Mouse (Mus musculus) hindbrain, embryonic 15.5 days (tissue): ENCODE results near the gene Efcc1. TPM values are rescaled to one million over a fixed set of nuclear protein-coding genes. Genes with fewer than 3 reads are reported as not detected.
A peak's percentile ranks its signal among the peaks of the same experiment; 100 is the strongest.

Source experiments
- ATAC-seq: fragments of 200-750 bp; cut with Nextera tagmentation; 2 replicates; pipeline ENCODE4 v1.8.0; 2017; ENCODE audit warnings: low read depth, moderate number of reproducible peaks, moderate TSS enrichment; ENCODE audit not compliant: low FRiP score
- H3K27ac ChIP-seq: fragments of 300-500 bp; sonication (generic); replicated peaks from 2 replicates; pipeline ENCODE4 v1.5.1; 2015; ENCODE audit warnings: mild to moderate bottlenecking, inconsistent platforms
- H3K27me3 ChIP-seq: fragments of 300-500 bp; sonication (generic); 2 replicates; pipeline ENCODE4 v1.6.1; 2015; ENCODE audit warnings: control low read depth, inconsistent platforms
- H3K36me3 ChIP-seq: fragments of 300-500 bp; sonication (generic); 2 replicates; pipeline ENCODE4 v1.6.1; 2015; ENCODE audit warnings: control low read depth, inconsistent platforms
- H3K4me1 ChIP-seq: fragments of 300-500 bp; sonication (generic); replicated peaks from 2 replicates; pipeline ENCODE4 v1.6.1; 2015; ENCODE audit warnings: control low read depth, inconsistent platforms
- H3K4me2 ChIP-seq: fragments of 300-500 bp; sonication (generic); 2 replicates; pipeline ENCODE4 v1.6.1; 2015; ENCODE audit warnings: moderate library complexity, mild to moderate bottlenecking, inconsistent platforms
- H3K4me3 ChIP-seq: fragments of 300-500 bp; sonication (generic); 2 replicates; pipeline ENCODE4 v1.5.1; 2015; ENCODE audit warnings: mild to moderate bottlenecking, inconsistent platforms
- H3K9ac ChIP-seq: fragments of 300-500 bp; sonication (generic); 2 replicates; pipeline ENCODE4 v1.6.1; 2015; ENCODE audit warnings: inconsistent platforms
- H3K9me3 ChIP-seq: fragments of 300-500 bp; sonication (generic); 2 replicates; pipeline ENCODE4 v1.6.1; 2016; ENCODE audit warnings: control low read depth, inconsistent platforms
- WGBS: fragments of 180-500 bp; shearing (Covaris S2); methylation state at CpG from one replicate; pipeline ENCODE4 v1.1.7; 2015; 5-methylcytosine and 5-hydroxymethylcytosine counted together
- polyA plus RNA-seq: library from polyadenylated mRNA; unstranded; fragments of >200 nt; fragmentation: Nextera tagmentation; extraction: Ambion mirVana; gene quantifications from 2 replicates; pipeline ENCODE4 v1.2.1, GENCODE M21; 2015

Gene Efcc1
- polyA plus RNA-seq, result 6.7 and 7.0 TPM in 2 replicates

DNA sequence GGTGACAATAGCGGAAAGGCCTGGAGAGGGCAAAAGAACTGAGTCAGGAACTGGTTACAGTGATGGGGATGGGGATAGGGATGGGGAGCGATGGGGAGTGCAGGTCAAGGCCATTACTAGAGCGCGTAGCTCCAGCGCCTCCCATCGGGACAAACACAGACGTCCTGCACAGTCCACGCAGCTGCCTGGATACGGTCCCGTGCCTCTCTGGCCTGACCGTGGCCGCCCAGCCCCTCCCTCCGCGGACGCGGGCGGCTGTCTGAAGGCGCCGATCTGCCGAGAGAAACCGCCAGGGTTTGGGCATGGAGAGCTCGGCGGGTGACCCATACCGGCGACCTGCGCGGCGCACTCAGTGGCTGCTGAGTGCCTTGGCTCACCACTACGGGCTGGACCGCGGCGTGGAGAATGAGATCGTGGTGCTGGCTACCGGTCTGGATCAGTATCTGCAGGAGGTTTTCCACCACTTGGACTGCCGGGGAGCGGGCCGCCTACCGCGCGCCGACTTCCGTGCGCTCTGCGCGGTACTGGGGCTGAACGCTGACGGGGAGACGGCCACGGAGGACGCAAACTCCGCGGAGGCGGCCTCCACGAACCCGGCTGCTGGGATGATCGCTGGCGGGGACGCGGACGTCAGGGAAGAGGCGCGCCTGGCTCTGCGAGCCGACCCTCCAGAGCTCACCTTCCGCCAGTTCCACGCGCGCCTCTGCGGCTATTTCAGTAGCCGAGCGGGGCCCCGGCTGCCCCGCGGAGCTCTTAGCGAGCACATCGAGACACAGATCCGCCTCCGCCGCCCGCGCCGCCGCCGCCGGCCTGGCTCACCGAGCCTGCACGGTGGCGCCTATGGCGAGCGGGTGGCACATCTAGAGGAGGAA lies at the start of gene Efcc1:
TSS of gene Efcc1 (plus strand) at position 279 of the 872 bp plus-strand sequence.
- peak within 1 kb of the TSS; percentile 96 for H3K4me2 ChIP-seq
- peak within 1 kb of the TSS; percentile 79 for H3K27ac ChIP-seq
- no peaks in the 10 kb centered on the region for H3K36me3 ChIP-seq
- H3K9me3 ChIP-seq, result no peaks in the 10 kb centered on the region
- WGBS, result under 1% methylated on average over 84 of the region's 90 CpGs
- peaks cover 17% of the 10 kb centered on the region; the same call in 1 of the 2 replicates for H3K27me3 ChIP-seq
- H3K4me3 ChIP-seq, result peak within 1 kb of the TSS; percentile 60
- peaks cover 34% of the 10 kb centered on the region for H3K4me1 ChIP-seq
- ATAC-seq, result peak; percentile 87
- peak within 1 kb of the TSS; percentile 64 for H3K9ac ChIP-seq

DNA sequence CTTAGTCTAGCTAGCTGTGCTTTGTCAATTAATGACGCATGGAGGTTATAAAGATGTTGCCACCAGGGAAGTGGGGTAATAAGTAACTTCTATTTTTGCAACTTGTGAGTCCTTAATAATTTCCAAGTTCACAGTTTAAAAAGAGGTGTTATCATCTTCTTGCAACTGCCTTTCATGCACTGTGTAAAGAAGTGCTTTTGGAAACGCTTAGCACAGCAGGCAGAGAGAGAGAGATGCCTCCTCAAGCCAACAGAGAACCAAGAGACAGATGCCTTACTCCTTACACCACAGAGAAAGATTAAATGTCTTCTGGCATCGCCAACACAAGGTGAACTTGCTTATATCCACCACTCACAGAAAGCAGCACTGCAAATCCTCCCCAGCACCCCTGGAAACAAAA lies 34.7 kb upstream of the Efcc1 start:
- no peaks in the 10 kb centered on the region for H3K9me3 ChIP-seq
- H3K4me2 ChIP-seq, result no peak overlapping the region
- H3K27ac ChIP-seq, result no peak overlapping the region
- ATAC-seq, result no peak
- H3K27me3 ChIP-seq, result no peaks in the 10 kb centered on the region
- H3K4me1 ChIP-seq, result no peaks in the 10 kb centered on the region
- no peak overlapping the region for H3K9ac ChIP-seq
- H3K4me3 ChIP-seq, result no peak overlapping the region
- H3K36me3 ChIP-seq, result no peaks in the 10 kb centered on the region
- 83% methylated on average over 3 of the region's 3 CpGs for WGBS

DNA sequence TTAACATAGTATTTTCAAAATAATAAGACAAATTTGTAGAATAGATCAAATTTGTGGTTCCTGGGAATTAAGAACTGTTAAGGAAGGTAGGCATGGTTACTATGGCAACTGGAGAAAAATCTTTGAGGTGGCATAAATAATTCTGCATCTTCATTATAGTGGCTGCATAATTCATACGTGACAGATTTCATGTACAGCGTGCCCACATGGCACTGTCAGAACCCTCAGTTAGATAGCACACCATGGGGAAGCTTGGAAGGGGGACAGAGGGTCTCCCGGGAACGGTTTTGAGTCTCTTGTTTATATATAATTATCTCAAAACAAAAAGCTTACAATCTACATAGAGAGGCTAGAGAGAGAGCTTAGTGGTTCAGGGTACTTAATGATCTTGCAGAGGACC lies 34.1 kb upstream of the Efcc1 start:
- ATAC-seq, result no peak
- Histone ChIP-seq H3K27me3 (no peaks in the 10 kb centered on the region), H3K4me1 (no peaks in the 10 kb centered on the region), H3K4me2 (no peak overlapping the region), H3K27ac (no peak overlapping the region), H3K36me3 (no peaks in the 10 kb centered on the region), H3K9ac (no peak overlapping the region), H3K4me3 (no peak overlapping the region), H3K9me3 (no peaks in the 10 kb centered on the region)
- 82% methylated on average over 4 of the region's 4 CpGs for WGBS

DNA sequence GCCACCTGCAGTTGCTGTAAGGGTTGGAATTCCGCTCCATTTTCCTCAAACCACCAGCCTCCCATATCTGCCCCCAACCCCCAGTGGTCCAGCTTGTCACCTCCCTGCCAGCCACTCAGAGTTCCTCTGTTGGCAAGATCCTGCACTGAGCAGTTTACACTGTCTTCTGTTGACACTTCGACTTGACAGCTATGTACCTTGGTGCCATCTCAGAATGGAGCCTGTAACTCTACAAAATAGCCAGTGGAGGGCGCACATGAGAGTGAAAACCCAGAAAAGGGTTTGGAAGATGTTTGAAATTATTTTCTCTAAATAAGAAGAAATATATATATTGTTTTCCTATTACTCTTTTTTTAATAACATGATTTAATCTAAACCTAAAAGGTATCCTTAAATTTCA lies 24.4 kb upstream of the Efcc1 start:
- 45% methylated on average over 3 of the region's 3 CpGs for WGBS

DNA sequence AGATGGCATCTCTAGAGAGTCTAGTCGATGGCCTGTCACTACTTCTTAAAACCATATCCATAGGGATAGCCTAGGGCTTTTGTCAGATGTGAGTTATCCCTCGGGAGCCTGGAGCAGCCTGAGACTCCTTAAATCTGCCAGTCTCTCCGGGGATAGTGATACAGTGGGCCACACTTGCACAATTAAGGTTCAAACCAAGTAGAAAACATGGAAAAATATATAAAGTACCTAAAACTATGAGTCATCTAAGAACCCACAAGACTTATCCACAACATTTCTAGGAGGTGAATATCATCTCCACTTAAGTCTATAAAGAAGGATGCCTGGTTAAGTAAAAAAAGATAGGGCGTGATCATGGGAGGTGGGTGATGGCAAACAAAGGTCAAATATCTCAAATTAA lies 18.4 kb upstream of the Efcc1 start:
- no peaks in the 10 kb centered on the region for H3K4me1 ChIP-seq
- H3K4me2 ChIP-seq, result no peak overlapping the region
- H3K27me3 ChIP-seq, result no peaks in the 10 kb centered on the region
- H3K4me3 ChIP-seq, result no peak overlapping the region
- no peak overlapping the region for H3K9ac ChIP-seq
- no peak for ATAC-seq
- WGBS, result 87% methylated on average over 4 of the region's 4 CpGs
- no peak overlapping the region for H3K27ac ChIP-seq
- H3K9me3 ChIP-seq, result no peaks in the 10 kb centered on the region
- no peaks in the 10 kb centered on the region for H3K36me3 ChIP-seq

More for the DNA sequence above, 24.4 kb upstream of the Efcc1 start:
- Histone ChIP-seq H3K9ac (no peak overlapping the region), H3K9me3 (no peaks in the 10 kb centered on the region), H3K4me3 (no peak overlapping the region), H3K27me3 (no peaks in the 10 kb centered on the region), H3K36me3 (no peaks in the 10 kb centered on the region), H3K4me2 (no peak overlapping the region), H3K27ac (no peak overlapping the region), H3K4me1 (no peaks in the 10 kb centered on the region)
- no peak for ATAC-seq

DNA sequence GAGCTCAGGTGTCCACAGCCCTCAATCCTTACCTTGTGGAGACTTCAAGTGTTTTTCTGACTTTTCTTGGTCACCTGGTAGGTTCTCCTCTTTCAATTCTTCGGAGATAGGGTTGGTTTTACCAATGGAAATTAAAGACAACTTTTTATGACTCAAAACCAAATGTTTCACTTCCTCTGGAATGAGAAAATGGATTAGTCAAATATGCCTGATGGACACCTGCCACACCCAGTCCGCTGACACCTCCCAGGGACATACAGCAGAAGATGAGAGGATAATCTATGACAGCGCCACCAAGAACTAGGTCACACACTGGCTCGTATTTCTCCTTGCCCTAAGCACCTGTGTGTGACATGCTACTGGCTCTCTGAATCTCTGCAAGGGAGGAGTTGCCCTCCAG lies 16.6 kb upstream of the Efcc1 start:
- H3K9ac ChIP-seq, result no peak overlapping the region
- no peaks in the 10 kb centered on the region for H3K9me3 ChIP-seq
- H3K4me3 ChIP-seq, result no peak overlapping the region
- no peaks in the 10 kb centered on the region for H3K27me3 ChIP-seq
- H3K36me3 ChIP-seq, result no peaks in the 10 kb centered on the region
- 92% methylated on average over 4 of the region's 4 CpGs for WGBS
- H3K4me1 ChIP-seq, result no peaks in the 10 kb centered on the region
- H3K27ac ChIP-seq, result no peak overlapping the region
- no peak overlapping the region for H3K4me2 ChIP-seq
- no peak for ATAC-seq

DNA sequence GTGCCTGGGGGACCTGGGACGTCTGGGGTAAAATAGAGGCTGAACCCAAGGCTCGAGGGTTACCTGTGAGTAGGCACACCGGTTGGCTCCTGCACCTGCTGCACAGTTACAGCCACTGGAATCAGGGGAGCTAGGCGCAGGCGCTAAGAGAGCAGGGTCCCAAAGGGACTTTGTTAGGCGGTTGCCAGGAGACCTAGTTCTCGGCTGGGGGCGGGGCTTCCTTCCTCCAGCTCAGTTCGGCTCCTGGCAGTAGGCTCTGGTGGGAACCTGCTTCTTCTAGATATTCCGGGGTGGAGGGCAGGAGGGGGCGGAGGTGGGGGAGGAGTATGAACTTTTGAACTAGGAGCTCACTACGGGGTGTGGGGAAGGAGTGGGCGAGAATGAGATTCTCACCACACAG lies 8.0 kb upstream of the Efcc1 start:
- peak overlapping the region; percentile 20 for H3K4me2 ChIP-seq
- peak; percentile 89 for ATAC-seq
- no peaks in the 10 kb centered on the region for H3K36me3 ChIP-seq
- no peak overlapping the region for H3K4me3 ChIP-seq
- no peaks in the 10 kb centered on the region for H3K9me3 ChIP-seq
- no peaks in the 10 kb centered on the region for H3K27me3 ChIP-seq
- WGBS, result 3% methylated on average over 13 of the region's 13 CpGs
- no peak overlapping the region for H3K9ac ChIP-seq
- H3K27ac ChIP-seq, result no peak overlapping the region
- H3K4me1 ChIP-seq, result peaks cover 9% of the 10 kb centered on the region

DNA sequence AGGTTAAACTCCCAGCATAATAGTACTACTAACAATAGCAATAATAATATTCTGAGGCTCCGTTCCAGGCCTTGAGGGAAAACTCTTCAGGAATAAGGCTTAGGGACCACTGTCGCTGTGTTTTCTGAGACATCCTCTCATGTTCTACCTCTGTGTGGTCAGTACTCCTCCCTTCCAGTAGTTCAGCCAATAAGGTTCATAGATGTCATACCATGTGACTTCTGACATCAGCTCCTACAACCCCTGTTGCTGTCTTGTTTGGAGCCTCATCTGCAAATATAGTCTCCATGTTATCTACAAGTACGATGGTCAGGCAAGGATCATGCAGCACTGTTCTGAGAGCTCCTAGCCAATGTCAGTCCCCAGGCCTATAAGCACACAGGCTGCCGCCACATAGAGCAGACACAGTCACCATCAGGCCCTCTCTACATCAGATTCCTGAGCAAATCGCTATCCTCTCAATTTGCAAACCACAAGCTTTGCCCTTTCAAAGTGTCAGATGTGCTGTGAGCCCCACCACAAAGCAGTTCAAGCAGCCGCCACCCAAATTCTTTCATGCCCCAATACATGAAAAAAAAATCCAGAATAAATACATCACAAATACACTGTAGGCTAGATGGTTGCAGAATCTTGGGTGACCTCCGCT lies 5.3 kb upstream of the Efcc1 start:
- no peak for ATAC-seq
- Histone ChIP-seq H3K4me1 (peaks cover 15% of the 10 kb centered on the region), H3K36me3 (no peaks in the 10 kb centered on the region), H3K9ac (no peak overlapping the region), H3K9me3 (no peaks in the 10 kb centered on the region), H3K27me3 (no peaks in the 10 kb centered on the region), H3K4me3 (no peak overlapping the region), H3K27ac (no peak overlapping the region), H3K4me2 (no peak overlapping the region)
- WGBS, result 57% methylated on average over 7 of the region's 7 CpGs

DNA sequence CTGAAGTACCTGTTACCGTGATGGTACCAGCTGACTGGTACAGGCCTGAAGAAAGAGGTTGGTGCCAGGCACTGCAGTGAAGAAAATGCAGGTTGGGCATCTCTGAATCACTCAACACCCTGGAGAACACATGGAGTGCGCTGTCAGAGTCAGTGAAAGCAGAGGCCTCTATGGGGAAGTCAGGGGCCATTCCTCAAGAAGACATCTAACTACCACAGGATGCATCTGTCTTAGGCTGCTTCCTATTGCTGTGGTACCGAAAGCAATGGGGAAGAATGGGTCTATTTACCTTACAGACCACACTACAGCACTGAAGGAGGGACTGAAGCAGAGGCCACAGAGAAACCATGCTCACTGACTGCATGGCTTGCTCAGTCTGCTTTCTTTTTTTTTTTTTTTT lies 2.6 kb upstream of the Efcc1 start:
- Histone ChIP-seq H3K27me3 (no peaks in the 10 kb centered on the region), H3K4me1 (peaks cover 25% of the 10 kb centered on the region), H3K27ac (no peak overlapping the region), H3K9ac (no peak overlapping the region), H3K4me2 (no peak overlapping the region), H3K9me3 (no peaks in the 10 kb centered on the region), H3K36me3 (no peaks in the 10 kb centered on the region), H3K4me3 (no peak overlapping the region)
- 61% methylated on average over 3 of the region's 3 CpGs for WGBS
- no peak for ATAC-seq

DNA sequence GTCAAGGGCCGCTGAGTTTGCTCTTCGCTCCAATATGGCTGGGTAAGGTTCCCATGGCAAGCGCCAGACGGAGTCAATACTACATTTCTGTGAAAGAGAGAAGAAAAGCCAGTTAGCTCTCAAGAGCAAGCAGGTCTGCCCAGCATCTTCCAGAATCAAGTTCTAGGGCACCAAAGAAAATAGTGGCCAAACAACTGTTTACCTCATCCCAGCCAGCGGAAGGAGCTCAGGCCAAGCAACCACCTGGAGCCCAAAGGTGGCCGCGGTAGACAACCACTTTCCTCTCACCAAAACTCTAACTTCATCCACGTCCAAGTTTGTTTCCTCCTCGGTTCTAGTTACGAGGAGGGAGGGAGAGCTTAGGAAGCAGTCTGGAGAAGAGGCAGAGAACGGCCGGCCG lies 528 bp upstream of the Efcc1 start:
- H3K9me3 ChIP-seq, result no peaks in the 10 kb centered on the region
- peak overlapping the region; percentile 96 for H3K4me2 ChIP-seq
- no peak for ATAC-seq
- WGBS, result 13% methylated on average over 13 of the region's 13 CpGs
- H3K4me3 ChIP-seq, result peak overlapping the region; percentile 60
- no peaks in the 10 kb centered on the region for H3K36me3 ChIP-seq
- peak overlapping the region; percentile 64; the same call in 1 of the 2 replicates for H3K9ac ChIP-seq
- H3K27me3 ChIP-seq, result peaks cover 12% of the 10 kb centered on the region; the same call in 1 of the 2 replicates
- peaks cover 34% of the 10 kb centered on the region for H3K4me1 ChIP-seq
- H3K27ac ChIP-seq, result peak overlapping the region; percentile 79

DNA sequence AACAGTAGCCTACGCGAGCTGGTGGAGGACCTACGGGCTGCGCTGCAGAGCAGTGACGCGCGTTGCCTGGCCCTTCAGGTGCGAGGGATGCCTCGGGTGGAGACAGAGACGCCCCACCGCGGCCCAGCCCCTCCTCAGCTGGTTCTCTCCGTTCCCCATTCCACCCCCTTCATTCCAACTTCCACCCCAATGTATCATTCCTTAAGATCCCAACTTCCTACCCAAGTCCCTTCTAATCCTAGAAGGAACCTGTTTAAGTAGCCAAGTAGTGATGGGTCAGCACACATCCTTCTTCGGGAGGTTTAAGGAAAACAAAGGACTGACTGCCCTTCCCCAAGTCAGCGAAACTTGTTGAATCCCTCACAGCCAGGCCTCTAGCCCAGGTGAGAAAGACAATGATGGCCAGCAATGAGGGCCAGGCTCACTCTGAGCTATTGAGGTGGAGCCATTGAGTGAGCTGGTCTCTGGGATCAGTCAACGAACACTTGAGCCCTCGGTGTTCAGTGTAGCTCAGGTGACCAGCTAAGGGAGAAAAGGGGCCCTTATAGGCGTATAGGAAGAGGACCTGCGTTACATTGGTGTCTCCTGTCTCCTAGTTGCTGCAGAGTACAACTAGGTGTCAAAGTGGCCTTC lies 910 bp downstream of the Efcc1 start:
- no peak; the same call in 1 of the 2 replicates for ATAC-seq
- H3K4me1 ChIP-seq, result peaks cover 34% of the 10 kb centered on the region
- H3K27me3 ChIP-seq, result peaks cover 17% of the 10 kb centered on the region; the same call in 1 of the 2 replicates
- H3K9ac ChIP-seq, result peak overlapping the region; percentile 64
- no peaks in the 10 kb centered on the region for H3K9me3 ChIP-seq
- H3K4me2 ChIP-seq, result peak overlapping the region; percentile 96
- peak overlapping the region; percentile 60 for H3K4me3 ChIP-seq
- 4% methylated on average over 19 of the region's 19 CpGs for WGBS
- H3K27ac ChIP-seq, result peak overlapping the region; percentile 79
- no peaks in the 10 kb centered on the region for H3K36me3 ChIP-seq
